Mouse (Mus musculus): Measurements from ENCODE around the gene Nsg2. TPM values are rescaled to one million over a fixed set of nuclear protein-coding genes. Genes with fewer than 3 reads are reported as not detected.

Gene Nsg2
- polyA plus RNA-seq, 1 experiment from 2014 or later, result 138 TPM

GRCm38 (mm10) chr11:32075163-32075562 is 74.9 kb downstream of the Nsg2 start:
- no peak for DNase-seq (ENCODE audit: low spot score)

- no peak for DNase-seq (ENCODE audit: low spot score)
Measured at GRCm38 (mm10) chr11:32083462-32083861, 83.2 kb downstream of the Nsg2 start.

GRCm38 (mm10) chr11:32086525-32086924 is 86.3 kb downstream of the Nsg2 start:
- DNase-seq (ENCODE audit: low spot score), result no peak

GRCm38 (mm10) chr11:32087376-32087775 is 87.1 kb downstream of the Nsg2 start:
- DNase-seq (ENCODE audit: low spot score), result no peak

GRCm38 (mm10) chr11:32087779-32088442 is 87.6 kb downstream of the Nsg2 start:
- no peak for DNase-seq (ENCODE audit: low spot score)

- peak; percentile 23 for DNase-seq (ENCODE audit: low spot score)
Measured at GRCm38 (mm10) chr11:32095793-32096192, 95.5 kb downstream of the Nsg2 start.

GRCm38 (mm10) chr11:32096346-32096745 is 96.1 kb downstream of the Nsg2 start:
- no peak for DNase-seq (ENCODE audit: low spot score)

GRCm38 (mm10) chr11:32101059-32101632 is 100.9 kb downstream of the Nsg2 start:
- no peak for DNase-seq (ENCODE audit: low spot score)

- no peak for DNase-seq (ENCODE audit: low spot score)
Measured at GRCm38 (mm10) chr11:32102976-32103375, 102.7 kb downstream of the Nsg2 start.

GRCm38 (mm10) chr11:32104406-32105116 is 104.3 kb downstream of the Nsg2 start:
- peak; percentile 42 for DNase-seq (ENCODE audit: low spot score)

GRCm38 (mm10) chr11:32105750-32106646 is 105.7 kb downstream of the Nsg2 start:
- peak; percentile 86 for DNase-seq (ENCODE audit: low spot score)

GRCm38 (mm10) chr11:32106647-32106985 is 106.4 kb downstream of the Nsg2 start:
- DNase-seq (ENCODE audit: low spot score), result no peak

GRCm38 (mm10) chr11:32108441-32108840 is 108.2 kb downstream of the Nsg2 start:
- no peak for DNase-seq (ENCODE audit: low spot score)

Other genes with a start within 250 kb of the Nsg2 start
- gene Cpeb4, start 128.3 kb upstream of the Nsg2 start, polyA plus RNA-seq (2015; fragmentation: Nextera tagmentation; extraction: Ambion mirVana), result 3.8 and 4.9 TPM in 2 replicates
- 0.09 TPM in 1 of 2 replicates, not detected in the other for gene 4930524B15Rik, start 34.9 kb upstream of the Nsg2 start, polyA plus RNA-seq (2015; fragmentation: Nextera tagmentation; extraction: Ambion mirVana)
- 5.3 and 5.7 TPM in 2 replicates for gene Il9r, start 199.8 kb downstream of the Nsg2 start, polyA plus RNA-seq (2015; fragmentation: Nextera tagmentation; extraction: Ambion mirVana)
- 103 TPM in 2 replicates for gene Snrnp25, start 205.0 kb downstream of the Nsg2 start, polyA plus RNA-seq (2015; fragmentation: Nextera tagmentation; extraction: Ambion mirVana)
- gene Rhbdf1, start 221.8 kb downstream of the Nsg2 start, polyA plus RNA-seq (2015; fragmentation: Nextera tagmentation; extraction: Ambion mirVana), result 10.6 and 11.2 TPM in 2 replicates
- gene Mpg, start 226.0 kb downstream of the Nsg2 start, polyA plus RNA-seq (2015; fragmentation: Nextera tagmentation; extraction: Ambion mirVana), result 30.0 and 36.0 TPM in 2 replicates